Mouse (Mus musculus) gastrocnemius, adult 8-10 months (tissue): ENCODE results near the gene Gm48551. TPM values are rescaled to one million over a fixed set of nuclear protein-coding genes. Genes with fewer than 3 reads are reported as not detected.
A peak's percentile ranks its signal among the peaks of the same experiment; 100 is the strongest.

Source experiments
- DNase-seq, 2 experiments: peaks; one replicate each; pipeline ENCODE4 v3.0.0; 2022; ENCODE audit warnings: low spot score in 2 of 2
- microRNA-seq: library from miRNA; unstranded; fragments of <30 nt; microRNA quantifications from one replicate; pipeline ENCODE4 v1.2.0, GENCODE M21; 2022
- total RNA-seq, 4 experiments: library from RNA; stranded (reverse); gene quantifications; 2 replicates each; pipeline ENCODE4 v1.2.4; 2022

Gene Gm48551
- total RNA-seq, 4 experiments from 2014 or later, result 0.59 to 1.8 (median 1.1) TPM

DNA sequence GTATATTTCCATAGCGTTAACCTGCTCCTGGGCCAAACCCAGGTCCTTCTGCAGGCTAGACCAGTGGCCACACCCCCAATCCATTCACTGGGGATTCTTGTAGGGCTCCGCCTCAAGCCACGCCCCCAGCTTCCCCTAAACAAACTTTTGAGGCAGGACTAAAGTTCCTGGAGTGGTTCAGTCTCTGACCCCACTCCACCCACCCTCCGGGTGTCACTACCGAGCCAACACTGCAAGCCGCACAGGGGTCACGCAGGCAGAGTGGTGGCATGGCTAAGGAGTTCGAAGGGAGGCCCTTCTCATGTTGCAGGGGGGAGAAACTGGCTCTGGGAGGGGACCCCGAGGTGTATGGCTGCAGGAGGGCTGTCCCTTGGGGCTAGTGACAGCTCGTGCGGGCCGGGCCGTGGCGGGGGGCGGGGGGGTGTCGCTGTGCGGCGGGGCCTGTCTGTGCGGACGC, 45.4 kb downstream of the Gm48551 start:
- peak; percentile 82 to 87 for DNase-seq

DNA sequence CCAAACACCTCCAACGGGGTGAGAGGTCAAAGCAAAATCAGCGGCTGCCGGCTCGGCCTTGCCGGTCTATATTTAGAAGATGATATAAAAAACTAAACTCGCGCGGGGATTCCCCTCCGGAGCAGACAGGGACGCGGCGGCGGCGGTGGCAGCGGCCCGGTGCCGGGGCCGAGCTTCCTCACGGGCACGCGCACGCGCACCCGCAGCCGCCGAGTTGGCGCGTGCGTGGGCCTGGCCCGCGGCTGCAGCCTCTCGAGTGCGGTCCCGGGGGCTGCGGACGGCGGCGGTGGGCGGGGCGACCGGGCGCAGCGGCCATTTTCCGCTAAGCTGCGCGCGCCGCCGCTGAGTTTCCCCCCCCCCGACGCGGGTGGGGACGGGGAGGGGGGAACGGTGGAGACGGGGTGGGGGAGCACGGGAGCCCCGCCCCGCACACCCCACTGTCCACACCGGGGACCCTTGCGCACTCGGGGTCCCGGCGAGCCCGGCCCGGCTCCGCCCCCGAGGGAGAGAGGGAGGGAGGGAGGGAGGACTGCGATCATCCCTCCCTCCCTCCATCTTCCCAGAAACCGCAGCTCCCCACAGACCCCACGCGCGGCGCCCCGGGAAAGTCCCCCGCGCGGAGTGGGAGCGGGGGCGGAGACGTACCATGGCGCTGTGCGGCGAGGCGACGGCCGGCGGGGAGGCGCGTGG, 46.0 kb downstream of the Gm48551 start:
- DNase-seq, result peak; percentile 82 to 90

DNA sequence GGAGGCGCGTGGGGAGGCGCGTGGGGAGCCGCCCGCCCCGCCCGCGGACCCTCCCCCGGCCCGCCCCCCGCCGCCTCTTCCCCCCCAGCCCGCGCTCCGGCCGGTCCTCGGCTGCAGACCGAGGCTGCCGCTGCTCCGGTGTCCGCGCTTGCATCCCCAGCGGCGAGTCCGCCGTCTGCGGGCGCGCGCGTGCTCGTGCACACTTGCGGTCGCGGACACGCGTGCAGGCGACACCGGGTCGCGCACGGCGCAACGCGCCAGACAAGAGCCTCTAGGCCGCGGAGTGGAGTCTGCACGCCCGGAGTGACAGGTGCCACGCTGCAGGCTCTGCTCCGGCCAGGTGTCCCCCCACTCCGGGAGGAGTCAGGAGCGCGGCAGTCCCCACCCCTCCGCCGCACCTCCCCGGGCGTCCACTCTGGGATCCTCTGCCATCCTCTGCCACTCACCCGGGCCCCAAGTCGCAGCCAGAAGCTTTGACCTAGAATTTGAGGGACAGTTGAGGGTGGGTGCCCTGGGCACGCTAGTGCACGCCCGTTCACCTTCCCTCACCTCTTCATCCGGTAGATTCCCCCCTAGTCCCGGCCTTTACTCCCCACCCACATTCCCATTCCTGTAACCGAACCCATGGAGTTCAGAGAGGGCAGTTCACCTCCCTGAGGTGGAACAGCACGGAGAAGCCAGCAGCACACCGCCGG, 46.7 kb downstream of the Gm48551 start:
- DNase-seq, result peak; percentile 52 to 67

DNA sequence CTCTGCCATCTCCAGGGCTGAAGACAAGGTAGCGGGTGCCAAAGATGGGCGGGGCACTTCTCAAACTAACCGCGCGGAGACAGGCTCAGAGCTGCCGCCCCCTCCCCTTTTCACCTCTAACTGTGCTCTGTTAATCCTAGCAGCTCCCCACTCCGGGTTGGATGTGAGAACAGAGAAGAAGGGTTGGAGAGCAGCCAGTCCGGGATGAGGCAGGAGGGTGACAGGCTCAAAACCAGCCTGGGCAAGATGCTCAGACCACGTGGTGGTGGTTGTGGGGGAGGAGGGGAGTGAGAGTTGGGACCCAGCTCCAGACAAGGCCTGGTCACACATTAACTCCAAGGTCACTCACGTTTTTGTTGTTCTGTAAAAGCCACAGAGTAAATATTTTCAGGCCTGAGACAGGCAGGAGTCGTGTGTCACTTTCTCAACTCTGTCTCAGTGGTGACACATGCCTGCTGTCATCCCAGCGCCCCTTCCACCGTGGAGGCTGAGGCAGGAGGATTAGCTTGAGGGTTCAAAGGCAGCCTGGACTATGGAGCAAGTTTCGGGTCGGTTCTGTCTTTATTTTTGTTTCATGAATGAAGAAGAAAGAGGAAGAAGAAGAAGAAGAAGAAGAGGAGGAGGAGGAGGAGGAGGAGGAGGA, 47.4 kb downstream of the Gm48551 start:
- peak; percentile 32 to 55 for DNase-seq

DNA sequence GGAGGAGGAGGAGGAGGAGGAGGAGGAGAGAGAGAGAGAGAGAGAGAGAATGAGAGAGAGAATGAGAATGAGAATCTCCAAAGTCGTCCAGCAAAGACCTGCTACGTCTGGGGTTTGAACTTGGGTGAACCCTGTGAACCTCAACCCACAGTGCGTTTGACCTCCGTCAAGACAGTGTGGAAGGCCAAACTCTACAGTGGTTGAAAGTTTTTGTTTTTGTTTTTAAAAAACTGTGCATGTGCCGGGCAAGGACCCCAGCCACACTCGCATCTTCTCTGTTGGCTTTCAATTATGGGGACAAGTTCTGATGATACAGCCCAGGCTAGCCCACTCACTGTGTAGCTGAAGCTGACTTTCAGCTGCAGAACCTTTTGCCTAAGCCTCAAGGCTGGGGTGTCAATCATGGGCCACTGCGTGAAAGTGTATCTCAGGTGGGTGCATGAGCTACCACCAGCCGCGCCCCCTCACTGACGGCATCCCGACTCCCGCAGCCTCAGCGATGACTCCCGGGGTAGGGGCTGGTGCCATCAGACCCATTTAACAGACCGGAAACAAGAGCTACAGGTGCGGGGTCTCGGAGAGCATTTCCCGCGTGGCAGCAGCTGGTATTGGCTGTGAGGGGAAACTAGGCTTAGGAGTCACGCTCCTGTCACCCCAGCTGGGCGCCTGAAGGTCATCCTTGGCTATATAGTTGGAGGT, 48.1 kb downstream of the Gm48551 start:
- peak in 1 of 2 experiments; percentile 41 for DNase-seq

DNA sequence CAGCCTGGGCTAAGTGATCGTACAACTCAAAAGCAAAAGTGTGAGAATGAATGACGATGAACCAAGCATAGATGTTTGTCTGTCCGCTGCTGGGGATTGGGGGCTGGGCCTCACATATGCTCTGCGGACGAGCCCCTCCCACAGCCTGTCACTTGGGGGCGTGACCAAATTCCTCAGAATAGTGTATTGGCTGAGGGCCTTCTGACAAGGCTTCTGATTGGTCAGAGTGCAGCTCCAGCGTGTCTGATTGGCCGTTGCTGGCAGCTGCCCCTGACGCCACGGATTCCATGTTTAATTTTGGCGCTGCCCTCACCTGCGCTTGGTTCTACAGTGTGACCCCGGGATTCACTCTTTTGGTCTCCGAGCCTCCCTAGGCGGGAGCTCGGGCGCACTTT, 48.6 kb downstream of the Gm48551 start:
- peak; percentile 90 to 93 for DNase-seq

DNA sequence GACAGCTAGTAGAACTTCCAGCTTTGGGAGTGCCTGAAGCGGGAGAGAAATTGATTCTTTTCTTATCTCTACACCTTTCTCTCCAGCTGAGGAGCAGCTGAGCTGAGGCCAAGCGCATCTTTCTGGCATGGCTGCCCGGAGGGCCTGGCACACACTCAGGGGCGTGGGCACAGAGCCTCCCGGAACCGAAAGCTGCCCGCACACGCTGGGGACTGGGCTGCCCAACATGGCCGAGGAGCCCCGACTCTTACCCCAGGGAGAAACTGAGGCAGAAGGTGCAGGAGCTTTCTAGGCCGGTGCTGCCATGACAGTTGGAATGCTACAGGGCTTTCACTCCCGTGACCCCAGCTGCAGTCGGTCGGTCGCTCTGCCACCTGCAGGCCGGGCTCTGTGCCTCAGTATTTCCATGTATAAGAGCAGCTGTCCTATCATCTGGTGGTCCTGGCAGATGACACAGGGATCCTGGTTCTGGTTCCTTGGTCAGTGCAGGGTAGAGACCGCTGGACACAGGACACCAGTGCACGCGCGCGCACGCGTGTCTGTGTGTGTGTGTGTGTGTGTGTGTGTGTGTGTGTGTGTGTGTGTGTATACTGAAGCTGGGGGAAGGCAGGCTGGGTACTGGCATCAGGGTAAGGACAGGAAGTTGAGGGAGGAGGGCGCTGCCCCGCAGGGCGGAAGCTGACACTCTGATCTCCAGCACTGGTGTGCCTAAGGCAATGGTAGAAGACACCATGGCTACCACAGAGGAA, 49.4 kb downstream of the Gm48551 start:
- DNase-seq, result peak; percentile 70 to 78

DNA sequence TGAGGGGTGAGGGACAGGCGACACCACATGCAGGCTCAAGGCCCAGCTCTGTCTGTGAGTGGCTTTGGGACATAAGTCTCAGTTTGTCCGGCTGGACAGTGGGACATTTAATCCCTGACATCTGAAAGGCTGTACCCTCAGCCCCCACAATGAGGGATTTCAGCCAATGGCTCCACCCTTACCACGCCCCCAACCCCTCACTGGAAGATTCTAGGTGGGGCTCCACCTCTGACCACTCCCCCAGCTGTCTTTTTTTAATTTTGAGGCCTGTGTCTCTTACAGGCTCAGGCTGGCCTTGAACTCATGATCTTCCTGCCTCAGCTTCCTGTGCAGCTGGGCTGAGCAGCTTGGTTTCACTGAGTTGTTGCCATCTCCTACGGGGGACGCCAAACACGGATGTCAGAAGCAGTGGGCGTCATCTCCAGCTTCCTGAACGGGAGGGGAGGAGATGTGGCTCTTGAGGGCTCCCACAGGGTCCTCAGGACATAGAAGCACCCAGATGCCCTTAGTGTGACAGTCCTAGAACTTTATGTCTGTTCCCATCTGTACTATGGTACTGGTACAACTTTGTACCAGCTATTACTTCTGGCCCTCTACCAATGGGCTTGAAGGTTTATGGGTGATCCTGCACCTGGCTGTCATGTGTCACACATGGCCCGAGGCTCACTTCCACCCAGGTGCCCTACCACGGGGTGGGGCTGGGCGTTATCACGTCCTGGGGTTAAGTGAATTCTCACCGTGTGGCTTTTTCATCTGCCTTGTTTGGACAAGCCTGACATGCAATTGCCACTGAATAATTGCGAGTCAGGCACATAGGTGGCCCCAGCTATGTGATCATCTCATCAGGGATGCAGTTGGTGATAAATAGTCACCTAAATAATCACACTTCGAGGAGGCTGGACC, 50.3 kb downstream of the Gm48551 start:
- DNase-seq, result no peak

DNA sequence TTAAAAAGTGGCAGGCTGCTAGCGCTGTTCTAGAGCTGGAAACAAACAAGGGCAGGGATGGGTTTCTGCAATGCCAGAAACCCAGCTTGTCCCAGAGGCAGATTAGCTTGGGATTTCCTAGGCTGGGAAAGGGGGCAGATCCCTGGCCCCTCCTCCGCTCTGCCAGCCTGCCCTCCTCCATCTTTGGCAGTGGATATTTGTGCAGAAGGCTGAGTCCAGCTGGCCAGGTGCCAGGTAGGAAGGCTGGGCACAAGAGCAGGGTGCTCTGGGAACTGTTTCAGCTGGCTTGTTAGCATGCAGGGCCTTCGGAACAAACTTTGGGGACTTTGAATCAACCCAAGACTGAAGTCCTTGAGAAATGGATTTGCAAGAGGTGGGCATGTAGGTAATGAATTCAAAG, 51.2 kb downstream of the Gm48551 start:
- DNase-seq, result peak; percentile 78 to 84

DNA sequence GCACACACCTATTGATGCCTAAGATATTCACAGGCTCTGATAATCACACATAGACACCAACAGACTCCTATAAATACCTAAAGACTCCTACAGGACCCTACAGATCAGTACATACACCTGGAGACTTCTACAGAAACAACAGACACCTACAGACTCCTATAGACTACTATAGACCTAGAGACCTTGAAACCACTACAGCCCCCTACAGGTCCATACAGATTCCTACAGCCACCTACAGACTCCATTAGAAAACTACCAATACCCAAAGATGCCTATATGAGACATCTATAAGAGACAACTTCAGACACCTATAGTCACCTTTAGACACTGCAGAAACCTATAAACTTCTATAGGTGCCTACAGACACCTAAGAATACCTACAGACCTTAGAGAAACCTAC, 56.8 kb downstream of the Gm48551 start:
- no peak for DNase-seq

Small RNA genes lying within 50 kb of the gene (microRNA-seq; reads per million reads assigned to microRNA genes)
- gene Mir1191b (3.3 reads per million), gene Mir6913 (not detected)

Other genes starting within 250 kb of the Gm48551 start
- 10 to 100 TPM; 24.8 to 28.9 (median 25.5) TPM for gene Zbtb7a, start 249.2 kb upstream of the Gm48551 start, total RNA-seq
- 10 to 100 TPM; 14.0 to 19.0 (median 16.2) TPM for gene Pias4, start 216.5 kb upstream of the Gm48551 start, total RNA-seq
- 1,000 to 10,000 TPM; 1,293 to 1,550 (median 1,345) TPM for gene Eef2, start 207.8 kb upstream of the Gm48551 start, total RNA-seq
- 10 to 100 TPM; 25.2 to 31.5 (median 27.3) TPM for gene Dapk3, start 201.5 kb upstream of the Gm48551 start, total RNA-seq
- not detected for gene 4930442H23Rik, start 200.6 kb upstream of the Gm48551 start, total RNA-seq
- gene Nmrk2, start 182.4 kb upstream of the Gm48551 start, total RNA-seq, result 100 to 1,000 TPM in 1 of 4 experiments, 10 to 100 TPM in 3; 15.3 to 106 (median 44.7) TPM
- gene Atcay, start 153.6 kb upstream of the Gm48551 start, total RNA-seq, result not detected
- 1 to 10 TPM; 1.8 to 2.7 (median 2.1) TPM for gene Zfr2, start 151.3 kb upstream of the Gm48551 start, total RNA-seq
- gene Matk, start 131.5 kb upstream of the Gm48551 start, total RNA-seq, result under 1 TPM in 2 of 4 experiments, not detected in 2; 0.31 TPM
- gene Mrpl54, start 117.5 kb upstream of the Gm48551 start, total RNA-seq, result 100 to 1,000 TPM in 3 of 4 experiments, 10 to 100 TPM in 1; 96.1 to 111 (median 102) TPM
- 100 to 1,000 TPM in 2 of 4 experiments, 10 to 100 TPM in 2; 94.6 to 106 (median 98.8) TPM for gene Apba3, start 117.5 kb upstream of the Gm48551 start, total RNA-seq
- gene Tjp3, start 92.9 kb upstream of the Gm48551 start, total RNA-seq, result not detected
- gene Pip5k1c, start 91.5 kb upstream of the Gm48551 start, total RNA-seq, result 10 to 100 TPM; 18.5 to 22.8 (median 21.9) TPM
- gene Cactin, start 63.4 kb upstream of the Gm48551 start, total RNA-seq, result 10 to 100 TPM in 1 of 4 experiments, 1 to 10 TPM in 3; 9.4 to 11.3 (median 9.8) TPM
- gene Tbxa2r, start 55.7 kb upstream of the Gm48551 start, total RNA-seq, result under 1 TPM; 0.12 to 0.36 (median 0.19) TPM
- 1 to 10 TPM in 1 of 4 experiments, under 1 TPM in 3; 0.46 to 1.2 (median 0.73) TPM for gene Gipc3, start 41.2 kb upstream of the Gm48551 start, total RNA-seq
- 10 to 100 TPM; 16.9 to 22.8 (median 21.1) TPM for gene Hmg20b, start 34.0 kb upstream of the Gm48551 start, total RNA-seq
- gene Mfsd12, start 27.0 kb upstream of the Gm48551 start, total RNA-seq, result 1 to 10 TPM; 1.7 to 3.1 (median 2.1) TPM
- gene 4930404N11Rik, start 18.6 kb upstream of the Gm48551 start, total RNA-seq, result under 1 TPM; 0.22 to 0.68 (median 0.60) TPM
- 10 to 100 TPM; 14.8 to 18.5 (median 16.6) TPM for gene Fzr1, start 6.0 kb upstream of the Gm48551 start, total RNA-seq
- 10 to 100 TPM; 46.5 to 50.1 (median 47.4) TPM for gene Dohh, start within 50 bp of the Gm48551 start, total RNA-seq
- 1 to 10 TPM in 2 of 4 experiments, under 1 TPM in 1, not detected in 1; 0.43 to 1.1 (median 1.1) TPM for gene Gm48552, start 4.5 kb downstream of the Gm48551 start, total RNA-seq
- gene Smim24, start 8.6 kb downstream of the Gm48551 start, total RNA-seq, result not detected
- 100 to 1,000 TPM; 223 to 267 (median 235) TPM for gene Nfic, start 71.2 kb downstream of the Gm48551 start, total RNA-seq
- gene Celf5, start 98.2 kb downstream of the Gm48551 start, total RNA-seq, result under 1 TPM in 2 of 4 experiments, not detected in 2; 0.05 to 0.31 TPM
- gene Ncln, start 111.9 kb downstream of the Gm48551 start, total RNA-seq, result 10 to 100 TPM; 41.6 to 49.3 (median 43.1) TPM
- gene S1pr4, start 115.7 kb downstream of the Gm48551 start, total RNA-seq, result 1 to 10 TPM in 1 of 4 experiments, under 1 TPM in 3; 0.27 to 1.0 (median 0.59) TPM
- gene Gna15, start 139.8 kb downstream of the Gm48551 start, total RNA-seq, result under 1 TPM; 0.19 to 0.80 (median 0.24) TPM
- gene Gna11, start 160.7 kb downstream of the Gm48551 start, total RNA-seq, result 10 to 100 TPM; 26.2 to 30.7 (median 28.4) TPM
- 100 to 1,000 TPM; 851 to 988 (median 920) TPM for gene Aes, start 175.0 kb downstream of the Gm48551 start, total RNA-seq
- 1 to 10 TPM; 3.1 to 4.3 (median 4.0) TPM for gene Tle2, start 190.1 kb downstream of the Gm48551 start, total RNA-seq
- gene Tle6, start 216.6 kb downstream of the Gm48551 start, total RNA-seq, result 1 to 10 TPM; 4.1 to 6.9 (median 5.3) TPM
- 1 to 10 TPM; 2.8 to 3.8 (median 3.0) TPM for gene BC025920, start 221.8 kb downstream of the Gm48551 start, total RNA-seq
- gene Sirt6, start 243.3 kb downstream of the Gm48551 start, total RNA-seq, result 1 to 10 TPM; 3.1 to 5.4 (median 4.8) TPM
- gene Ankrd24, start 244.1 kb downstream of the Gm48551 start, total RNA-seq, result 10 to 100 TPM in 1 of 4 experiments, 1 to 10 TPM in 3; 8.1 to 11.8 (median 9.1) TPM